Mouse (Mus musculus) midbrain, embryonic 16.5 days (tissue): ENCODE measurements around the gene Siae. TPM values are rescaled to one million over a fixed set of nuclear protein-coding genes. Genes with fewer than 3 reads are reported as not detected.

Source experiments
- ATAC-seq: fragments of 200-750 bp; cut with Nextera tagmentation; 2 replicates; pipeline ENCODE4 v1.8.0; 2017; ENCODE audit warnings: moderate TSS enrichment
- H3K27ac ChIP-seq: fragments of 300-500 bp; sonication (generic); 2 replicates; pipeline ENCODE4 v1.5.1; 2014; ENCODE audit warnings: mild to moderate bottlenecking, low read length, mixed read lengths
- H3K27me3 ChIP-seq: fragments of 300-500 bp; sonication (generic); 2 replicates; pipeline ENCODE4 v1.6.1; 2014; ENCODE audit warnings: low read depth, low read length, mixed read lengths; ENCODE audit not compliant: control insufficient read depth, insufficient read depth
- H3K36me3 ChIP-seq: fragments of 300-500 bp; sonication (generic); 2 replicates; pipeline ENCODE4 v1.6.1; 2014; ENCODE audit warnings: mild to moderate bottlenecking, low read length, moderate library complexity, mixed read lengths; ENCODE audit not compliant: control insufficient read depth, insufficient read depth
- H3K4me1 ChIP-seq: fragments of 300-500 bp; sonication (generic); 2 replicates; pipeline ENCODE4 v1.6.1; 2014; ENCODE audit warnings: mild to moderate bottlenecking, low read length, mixed read lengths; ENCODE audit not compliant: control insufficient read depth, insufficient read depth
- H3K4me2 ChIP-seq: fragments of 300-500 bp; sonication (generic); 2 replicates; pipeline ENCODE4 v1.6.1; 2014; ENCODE audit warnings: mild to moderate bottlenecking, low read length, mixed read lengths
- H3K4me3 ChIP-seq: fragments of 300-500 bp; sonication (generic); 2 replicates; pipeline ENCODE4 v1.5.1; 2014; ENCODE audit warnings: low read depth, mild to moderate bottlenecking, low read length, moderate library complexity, mixed read lengths
- H3K9ac ChIP-seq: fragments of 300-500 bp; sonication (generic); 2 replicates; pipeline ENCODE4 v1.6.1; 2014; ENCODE audit warnings: low read depth, low read length, mixed read lengths
- H3K9me3 ChIP-seq: fragments of 300-500 bp; sonication (generic); replicated peaks from 2 replicates; pipeline ENCODE4 v1.6.1; 2014; ENCODE audit warnings: mild to moderate bottlenecking, low read length, mixed read lengths; ENCODE audit not compliant: control insufficient read depth, poor library complexity, severe bottlenecking
- WGBS: fragments of 180-500 bp; shearing (Covaris S2); extraction: QIAGEN DNeasy Blood & Tissue Kit; methylation state at CpG from one replicate; pipeline ENCODE4 v1.1.7; 2014; 5-methylcytosine and 5-hydroxymethylcytosine counted together
- polyA plus RNA-seq: library from polyadenylated mRNA; unstranded; fragments of >200 nt; fragmentation: Nextera tagmentation; extraction: Ambion mirVana; gene quantifications from 2 replicates; pipeline ENCODE4 v1.2.1, GENCODE M21; 2015

The Siae gene
- polyA plus RNA-seq, 1 experiment from 2014 or later, result 13.8 TPM

GRCm38 (mm10) chr9:37636335-37636734 is 80.8 kb downstream of the Siae start:
- H3K4me3 ChIP-seq, result no peak overlapping the region
- ATAC-seq, result no peak
- no peak overlapping the region for H3K9ac ChIP-seq
- no peaks in the 10 kb centered on the region for H3K4me1 ChIP-seq
- H3K4me2 ChIP-seq, result no peak overlapping the region
- no peaks in the 10 kb centered on the region for H3K27me3 ChIP-seq
- H3K27ac ChIP-seq, result no peak overlapping the region
- 12% methylated on average over 7 of the region's 7 CpGs for WGBS
- no peaks in the 10 kb centered on the region for H3K36me3 ChIP-seq
- no peaks in the 10 kb centered on the region for H3K9me3 ChIP-seq

- Histone ChIP-seq H3K27ac (no peak overlapping the region), H3K9ac (no peak overlapping the region), H3K27me3 (no peaks in the 10 kb centered on the region), H3K4me2 (no peak overlapping the region), H3K36me3 (no peaks in the 10 kb centered on the region), H3K4me1 (no peaks in the 10 kb centered on the region), H3K4me3 (no peak overlapping the region), H3K9me3 (no peaks in the 10 kb centered on the region)
- ATAC-seq, result no peak
- WGBS, result 60% methylated on average over 6 of the region's 6 CpGs
Measured at GRCm38 (mm10) chr9:37636800-37637542, 81.5 kb downstream of the Siae start.

- H3K36me3 ChIP-seq, result no peaks in the 10 kb centered on the region
- H3K9ac ChIP-seq, result no peak overlapping the region
- no peak overlapping the region for H3K4me3 ChIP-seq
- H3K4me2 ChIP-seq, result no peak overlapping the region
- no peak overlapping the region for H3K27ac ChIP-seq
- 91% methylated on average over 3 of the region's 3 CpGs for WGBS
- no peak for ATAC-seq
- H3K9me3 ChIP-seq, result no peaks in the 10 kb centered on the region
- no peaks in the 10 kb centered on the region for H3K4me1 ChIP-seq
- H3K27me3 ChIP-seq, result no peaks in the 10 kb centered on the region
Measured at GRCm38 (mm10) chr9:37638721-37639120, 83.2 kb downstream of the Siae start.

GRCm38 (mm10) chr9:37646246-37646645 is 90.7 kb downstream of the Siae start:
- no peak overlapping the region for H3K9ac ChIP-seq
- 92% methylated on average over 3 of the region's 3 CpGs for whole genome bisulfite sequencing
- H3K27me3 ChIP-seq, result no peaks in the 10 kb centered on the region
- no peaks in the 10 kb centered on the region for H3K9me3 ChIP-seq
- no peak overlapping the region for H3K4me3 ChIP-seq
- no peak overlapping the region for H3K27ac ChIP-seq
- H3K36me3 ChIP-seq, result peaks cover 16% of the 10 kb centered on the region
- H3K4me2 ChIP-seq, result no peak overlapping the region
- H3K4me1 ChIP-seq, result no peaks in the 10 kb centered on the region
- no peak for ATAC-seq

- no peaks in the 10 kb centered on the region for H3K9me3 ChIP-seq
- peaks cover 4% of the 10 kb centered on the region; the same call in 1 of the 2 replicates for H3K4me1 ChIP-seq
- 95% methylated on average over 5 of the region's 5 CpGs for WGBS
- peaks cover 33% of the 10 kb centered on the region for H3K36me3 ChIP-seq
- no peak overlapping the region for H3K4me2 ChIP-seq
- no peak overlapping the region for H3K27ac ChIP-seq
- H3K9ac ChIP-seq, result no peak overlapping the region
- no peaks in the 10 kb centered on the region for H3K27me3 ChIP-seq
- no peak for ATAC-seq
- no peak overlapping the region for H3K4me3 ChIP-seq
Measured at GRCm38 (mm10) chr9:37650639-37651038, 95.1 kb downstream of the Siae start.

- no peak for ATAC-seq
- no peak overlapping the region for H3K4me2 ChIP-seq
- H3K4me3 ChIP-seq, result no peak overlapping the region
- H3K36me3 ChIP-seq, result peaks cover 31% of the 10 kb centered on the region
- H3K9me3 ChIP-seq, result no peaks in the 10 kb centered on the region
- H3K4me1 ChIP-seq, result peaks cover 15% of the 10 kb centered on the region
- 81% methylated on average over 5 of the region's 5 CpGs for WGBS
- no peaks in the 10 kb centered on the region for H3K27me3 ChIP-seq
- H3K27ac ChIP-seq, result no peak overlapping the region
- H3K9ac ChIP-seq, result no peak overlapping the region
Measured at GRCm38 (mm10) chr9:37653836-37654235, 98.3 kb downstream of the Siae start.

- WGBS, result 75% methylated on average over 8 of the region's 8 CpGs
- Histone ChIP-seq H3K9me3 (no peaks in the 10 kb centered on the region), H3K9ac (no peak overlapping the region), H3K4me3 (peak overlapping the region; percentile 74), H3K27me3 (no peaks in the 10 kb centered on the region), H3K27ac (no peak overlapping the region), H3K4me2 (peak overlapping the region; percentile 66), H3K36me3 (peaks cover 19% of the 10 kb centered on the region), H3K4me1 (peaks cover 15% of the 10 kb centered on the region)
- ATAC-seq, result no peak
Measured at GRCm38 (mm10) chr9:37655961-37656360, 100.5 kb downstream of the Siae start.

GRCm38 (mm10) chr9:37656439-37656881 is 101.0 kb downstream of the Siae start:
- peak overlapping the region; percentile 66 for H3K4me2 ChIP-seq
- peaks cover 15% of the 10 kb centered on the region for H3K36me3 ChIP-seq
- peak; percentile 44; the same call in 1 of the 2 replicates for ATAC-seq
- no peaks in the 10 kb centered on the region for H3K27me3 ChIP-seq
- WGBS, result 1% methylated on average over 10 of the region's 10 CpGs
- peak overlapping the region; percentile 57 for H3K27ac ChIP-seq
- peaks cover 15% of the 10 kb centered on the region for H3K4me1 ChIP-seq
- no peaks in the 10 kb centered on the region for H3K9me3 ChIP-seq
- H3K4me3 ChIP-seq, result peak overlapping the region; percentile 74
- H3K9ac ChIP-seq, result peak overlapping the region; percentile 80

- Histone ChIP-seq H3K4me2 (peak within 1 kb of the TSS; percentile 66), H3K36me3 (peaks cover 15% of the 10 kb centered on the region), H3K27me3 (no peaks in the 10 kb centered on the region), H3K9ac (peak within 1 kb of the TSS; percentile 80), H3K4me3 (peak within 1 kb of the TSS; percentile 74), H3K27ac (peak within 1 kb of the TSS; percentile 57), H3K9me3 (no peaks in the 10 kb centered on the region), H3K4me1 (peaks cover 15% of the 10 kb centered on the region)
- ATAC-seq, result peak; percentile 96
- under 1% methylated on average over 36 of the region's 36 CpGs for WGBS
Measured at GRCm38 (mm10) chr9:37656931-37657481, 101.5 kb downstream of the Siae start, which contains the start of gene Tbrg1. TSS of gene Tbrg1 (minus strand) at chr9:37657312.
